Mouse (Mus musculus) forelimb bud, embryonic 11.5 days (tissue): ENCODE results near the gene Arl8b.
"Not testable (repeated sequence)": the region's sequence is repeated elsewhere in the genome, so short reads cannot be mapped to it uniquely, and the experiment has no call there.

Source experiments
- DNase-seq: peaks from one replicate; pipeline ENCODE4 v3.0.0-alpha.2; 2012; ENCODE audit warnings: low read depth, low spot score

The Arl8b gene

GRCm38 (mm10) chr6:108833963-108834697 is 51.2 kb downstream of the Arl8b start:
- DNase-seq, result no peak

- no peak for DNase-seq
These were observed 53.1 kb downstream of the Arl8b start for GRCm38 (mm10) chr6:108835765-108836691.

DNA sequence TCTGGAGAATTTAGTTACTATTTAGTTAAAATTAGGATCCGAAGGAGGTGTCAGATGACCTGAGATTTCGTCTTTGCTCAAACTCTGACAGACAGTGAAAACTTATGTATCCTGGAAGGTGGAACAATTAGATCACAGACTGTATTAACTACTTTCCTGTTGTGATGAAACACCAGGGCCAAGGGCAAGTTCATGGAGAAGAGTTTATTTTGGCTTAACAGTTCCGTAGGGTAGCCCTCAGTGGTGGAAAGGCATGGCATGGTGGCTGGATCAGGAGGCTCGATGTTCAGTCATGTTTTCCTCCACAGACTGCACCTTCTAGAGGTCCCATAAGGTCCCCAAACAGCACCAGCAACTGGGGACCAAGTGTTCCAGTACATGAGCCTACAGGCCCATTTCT is 54.2 kb downstream of the Arl8b start:
- no peak for DNase-seq

- no peak for DNase-seq
These were observed 55.1 kb downstream of the Arl8b start for GRCm38 (mm10) chr6:108837958-108838357.

- no peak for DNase-seq
These were observed 56.5 kb downstream of the Arl8b start for GRCm38 (mm10) chr6:108839432-108839831.

- no peak for DNase-seq
These were observed 58.2 kb downstream of the Arl8b start for GRCm38 (mm10) chr6:108840861-108841640.

GRCm38 (mm10) chr6:108843664-108844063 is 60.8 kb downstream of the Arl8b start:
- DNase-seq, result no peak

- no peak for DNase-seq
These were observed 61.2 kb downstream of the Arl8b start for GRCm38 (mm10) chr6:108844093-108844492.

DNA sequence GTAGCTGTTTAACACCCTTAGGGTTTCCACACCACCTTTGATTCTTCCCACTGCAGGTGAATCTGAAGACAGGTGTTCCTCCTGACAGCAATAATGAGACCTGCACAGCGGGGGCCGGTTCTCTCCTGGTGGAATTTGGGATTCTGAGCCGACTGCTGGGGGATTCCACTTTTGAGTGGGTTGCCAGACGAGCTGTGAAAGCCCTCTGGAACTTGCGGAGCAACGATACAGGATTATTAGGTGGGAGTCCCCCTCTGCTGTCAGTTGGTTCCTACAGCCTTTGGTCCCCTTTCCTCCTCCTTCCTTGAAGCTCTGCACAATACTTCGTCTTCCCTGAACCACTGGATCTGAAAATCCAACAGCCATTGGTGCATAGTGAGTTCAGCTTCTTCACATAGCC is 61.9 kb downstream of the Arl8b start:
- DNase-seq, result no peak

GRCm38 (mm10) chr6:108852088-108852670 is 69.3 kb downstream of the Arl8b start:
- DNase-seq, result no peak

DNA sequence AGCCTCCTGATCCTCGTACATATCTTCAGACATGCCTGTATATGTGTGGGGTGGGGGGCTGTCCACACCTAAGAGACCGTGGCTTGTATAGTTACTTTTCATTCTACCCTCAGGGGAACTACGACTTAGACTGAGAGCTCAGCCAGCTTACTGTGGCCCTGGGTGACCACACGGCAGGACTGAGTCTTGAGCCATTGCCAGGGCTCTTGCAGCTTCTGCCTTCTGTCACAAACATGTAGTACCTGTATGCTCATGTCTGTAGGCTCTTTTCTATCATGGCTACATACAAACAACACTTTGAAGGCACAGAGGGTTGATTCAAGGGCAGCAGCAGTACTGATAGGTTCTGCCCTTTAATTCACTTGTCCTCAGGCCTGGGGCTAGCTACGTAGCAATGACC is 70.1 kb downstream of the Arl8b start:
- no peak for DNase-seq

DNA sequence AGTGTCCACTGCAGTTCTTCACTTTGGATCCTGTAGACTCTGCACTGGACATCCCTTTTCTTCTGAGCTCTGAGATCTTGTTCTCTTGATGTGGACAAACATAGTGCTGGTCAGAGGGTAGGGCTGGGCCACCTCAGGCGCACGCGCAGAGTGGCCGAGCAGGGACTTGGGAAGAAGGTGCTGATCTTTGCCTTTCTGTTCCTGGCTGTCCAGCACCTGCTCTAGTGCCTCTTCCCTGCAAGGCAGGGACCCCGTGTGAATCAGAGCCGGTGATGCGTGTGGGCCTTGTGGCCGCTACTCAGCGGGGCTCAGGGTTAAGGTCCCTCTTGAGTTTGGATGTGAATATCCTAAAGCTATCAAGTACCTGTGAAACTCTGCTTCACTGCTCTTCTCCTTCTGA is 75.7 kb downstream of the Arl8b start:
- DNase-seq, result no peak

- no peak for DNase-seq
These were observed 78.3 kb downstream of the Arl8b start for GRCm38 (mm10) chr6:108861226-108861625.

DNA sequence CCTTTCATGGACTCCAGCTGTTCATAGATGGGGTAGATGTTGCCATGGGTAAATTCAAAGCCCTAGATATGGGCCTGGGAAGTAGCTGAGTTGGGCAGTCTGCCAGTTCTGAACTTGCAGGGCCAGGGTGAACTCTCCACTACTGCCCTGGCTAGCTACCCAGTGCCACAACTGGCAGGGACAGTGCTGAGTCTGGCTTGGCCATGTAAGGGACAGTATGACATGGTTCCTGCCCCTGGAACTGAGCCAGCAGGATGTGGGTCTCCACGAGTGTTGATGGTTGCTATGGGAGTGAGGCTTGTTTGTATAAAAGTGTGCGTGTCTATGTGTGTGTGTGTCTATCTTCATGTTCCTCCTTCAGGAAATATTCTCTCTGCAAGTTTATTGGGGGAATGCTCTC is 79.6 kb downstream of the Arl8b start:
- no peak for DNase-seq

DNA sequence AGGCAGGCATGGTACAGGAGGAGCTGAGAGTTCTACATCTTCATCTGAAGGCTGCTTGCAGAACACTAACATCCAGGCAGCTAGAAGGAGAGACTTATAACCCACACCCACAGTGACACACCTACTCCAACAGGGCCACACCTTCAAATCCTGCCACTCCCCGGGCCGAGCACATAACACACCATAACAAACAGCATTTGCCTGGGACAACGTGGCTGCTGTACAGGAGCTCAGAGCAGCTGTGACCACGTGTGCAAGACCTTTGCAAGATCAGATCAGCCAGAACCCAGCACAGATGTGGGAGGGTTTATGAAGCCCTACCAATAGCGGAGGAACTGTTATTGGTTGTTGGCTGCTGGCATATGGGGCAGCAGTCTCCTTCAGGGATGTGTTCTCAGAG is 83.4 kb downstream of the Arl8b start:
- DNase-seq, result no peak

DNA sequence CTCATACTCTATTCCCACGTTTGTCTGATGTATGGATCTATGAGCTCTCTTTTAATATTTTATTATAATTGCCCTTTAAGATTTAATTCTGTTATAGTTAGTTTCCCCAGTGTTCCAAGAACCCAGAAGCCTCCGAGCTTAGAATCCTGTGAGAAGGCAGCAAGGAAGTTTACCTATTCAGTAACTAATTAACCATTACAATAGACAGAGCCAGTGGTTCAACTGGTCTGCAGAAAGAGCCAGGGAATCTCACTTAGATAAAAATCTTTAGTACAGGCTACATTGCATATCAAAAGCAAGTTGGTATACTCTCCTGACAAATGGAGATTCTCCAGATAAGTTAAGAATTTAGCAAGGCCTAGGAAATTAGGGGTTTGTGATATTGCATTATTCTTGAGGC is 86.1 kb downstream of the Arl8b start:
- DNase-seq, result not testable (repeated sequence)

- no peak for DNase-seq
These were observed 87.5 kb downstream of the Arl8b start for GRCm38 (mm10) chr6:108870421-108870820.

DNA sequence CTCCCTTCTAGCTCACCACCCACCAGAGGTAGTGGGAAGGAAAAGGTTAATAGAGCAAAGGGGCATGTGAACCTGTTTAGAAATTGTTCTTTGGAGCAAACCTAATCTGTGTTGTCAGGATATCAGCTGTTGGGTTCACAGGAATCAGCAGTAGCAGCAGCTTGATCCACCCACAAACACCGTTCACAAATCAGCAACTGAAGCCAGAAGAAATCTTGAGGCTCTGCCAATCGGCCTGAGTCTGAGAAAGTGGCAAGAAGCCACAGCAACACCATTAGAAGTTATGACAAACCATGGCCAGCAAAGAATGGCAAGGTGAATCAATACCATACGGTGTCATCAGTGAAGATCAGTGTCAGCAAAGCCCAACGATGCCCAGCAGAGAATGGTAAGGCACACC is 88.4 kb downstream of the Arl8b start:
- DNase-seq, result no peak
